Mouse (Mus musculus) midbrain, postnatal 0 days (tissue): ENCODE results near the gene Lamtor5. TPM values are rescaled to one million over a fixed set of nuclear protein-coding genes. Genes with fewer than 3 reads are reported as not detected.

ENCODE experiments used
- ATAC-seq: fragments of 200-750 bp; cut with Nextera tagmentation; 2 replicates; pipeline ENCODE4 v1.8.0; 2017; ENCODE audit warnings: moderate number of reproducible peaks, mild to moderate bottlenecking, moderate TSS enrichment, moderate library complexity; ENCODE audit not compliant: low FRiP score
- DNase-seq: peaks from one replicate; pipeline ENCODE4 v3.0.0-alpha.2; 2015; ENCODE audit warnings: low spot score
- H3K27ac ChIP-seq: fragments of 300-500 bp; sonication (generic); 2 replicates; pipeline ENCODE4 v1.5.1; 2014; ENCODE audit warnings: low read depth, mild to moderate bottlenecking, low read length, mixed read lengths
- H3K27me3 ChIP-seq: fragments of 300-500 bp; sonication (generic); 2 replicates; pipeline ENCODE4 v1.6.1; 2014; ENCODE audit warnings: low read length, control low read depth, mixed read lengths; ENCODE audit not compliant: insufficient read depth
- H3K36me3 ChIP-seq: fragments of 300-500 bp; sonication (generic); 2 replicates; pipeline ENCODE4 v1.6.1; 2014; ENCODE audit warnings: low read length, control low read depth, mixed read lengths; ENCODE audit not compliant: insufficient read depth
- H3K4me1 ChIP-seq: fragments of 300-500 bp; sonication (generic); 2 replicates; pipeline ENCODE4 v1.6.1; 2014; ENCODE audit warnings: mild to moderate bottlenecking, control low read depth, antibody characterized with exemption, low read length, mixed read lengths; ENCODE audit not compliant: insufficient read depth
- H3K4me2 ChIP-seq: fragments of 300-500 bp; sonication (generic); 2 replicates; pipeline ENCODE4 v1.6.1; 2014; ENCODE audit warnings: low read depth, mild to moderate bottlenecking, low read length, mixed read lengths; ENCODE audit not compliant: poor library complexity, severe bottlenecking
- H3K4me3 ChIP-seq: fragments of 300-500 bp; sonication (generic); 2 replicates; pipeline ENCODE4 v1.5.1; 2014; ENCODE audit warnings: low read depth, mild to moderate bottlenecking, low read length, moderate library complexity
- H3K9ac ChIP-seq: fragments of 300-500 bp; sonication (generic); replicated peaks from 2 replicates; pipeline ENCODE4 v1.6.1; 2014; ENCODE audit warnings: mild to moderate bottlenecking, low read length, moderate library complexity, mixed read lengths; ENCODE audit not compliant: poor library complexity, severe bottlenecking
- H3K9me3 ChIP-seq: fragments of 300-500 bp; sonication (generic); 2 replicates; pipeline ENCODE4 v1.6.1; 2016; ENCODE audit warnings: low read length, control low read depth
- CTCF ChIP-seq: IDR thresholded peaks from 2 replicates; pipeline ENCODE4 v1.5.1; 2016; ENCODE audit warnings: antibody characterized with exemption, mild to moderate bottlenecking
- WGBS: fragments of 180-500 bp; shearing (Covaris S2); extraction: QIAGEN DNeasy Blood & Tissue Kit; methylation state at CpG from one replicate; pipeline ENCODE4 v1.1.7; 2014; 5-methylcytosine and 5-hydroxymethylcytosine counted together
- polyA plus RNA-seq: library from polyadenylated mRNA; unstranded; fragments of >200 nt; fragmentation: Nextera tagmentation; extraction: Ambion mirVana; gene quantifications from 2 replicates; pipeline ENCODE4 v1.2.1, GENCODE M21; 2015
- total RNA-seq: library from RNA; depleted of rRNA; stranded (reverse); fragments of >200 nt; gene quantifications from 2 replicates; pipeline ENCODE4 v1.2.3, GENCODE M21; 2014

Gene Lamtor5
- total and polyA plus RNA-seq, 2 experiments from 2014 or later = 69.9 to 153 TPM

- 46% methylated on average over 5 of the region's 5 CpGs for WGBS
- TF ChIP-seq CTCF = no peak
These were observed 20.7 kb upstream of the Lamtor5 start for GRCm38 (mm10) chr3:107257924-107258323.

GRCm38 (mm10) chr3:107260956-107261850 lies 17.5 kb upstream of the Lamtor5 start:
- WGBS = 57% methylated on average over 8 of the region's 8 CpGs
- no peak overlapping the region for H3K9ac ChIP-seq
- H3K4me1 ChIP-seq = peaks cover 8% of the 10 kb centered on the region
- no peak overlapping the region for H3K4me2 ChIP-seq
- DNase-seq (peak; percentile 32), ATAC-seq (no peak)
- no peak overlapping the region for H3K27ac ChIP-seq
- H3K27me3 ChIP-seq = no peaks in the 10 kb centered on the region
- no peak overlapping the region for H3K4me3 ChIP-seq
- TF ChIP-seq CTCF = no peak
- H3K9me3 ChIP-seq = no peaks in the 10 kb centered on the region
- no peaks in the 10 kb centered on the region for H3K36me3 ChIP-seq

More at GRCm38 (mm10) chr3:107257924-107258323, 20.7 kb upstream of the Lamtor5 start:
- Histone ChIP-seq H3K27ac (no peak overlapping the region), H3K9me3 (no peaks in the 10 kb centered on the region), H3K4me3 (no peak overlapping the region), H3K4me1 (peaks cover 8% of the 10 kb centered on the region), H3K4me2 (no peak overlapping the region), H3K36me3 (no peaks in the 10 kb centered on the region), H3K9ac (no peak overlapping the region), H3K27me3 (no peaks in the 10 kb centered on the region)
- DNase-seq = no peak
- ATAC-seq = no peak

- no peaks in the 10 kb centered on the region for H3K36me3 ChIP-seq
- H3K4me1 ChIP-seq = peaks cover 8% of the 10 kb centered on the region
- no peak for ATAC-seq
- no peak overlapping the region for H3K4me3 ChIP-seq
- H3K27me3 ChIP-seq = no peaks in the 10 kb centered on the region
- H3K9ac ChIP-seq = no peak overlapping the region
- H3K9me3 ChIP-seq = no peaks in the 10 kb centered on the region
- peak; percentile 17 for DNase-seq
- TF ChIP-seq CTCF = no peak
- H3K4me2 ChIP-seq = no peak overlapping the region
- 46% methylated on average over 7 of the region's 7 CpGs for WGBS
- H3K27ac ChIP-seq = no peak overlapping the region
These were observed 16.9 kb upstream of the Lamtor5 start for GRCm38 (mm10) chr3:107261851-107262165.

DNA sequence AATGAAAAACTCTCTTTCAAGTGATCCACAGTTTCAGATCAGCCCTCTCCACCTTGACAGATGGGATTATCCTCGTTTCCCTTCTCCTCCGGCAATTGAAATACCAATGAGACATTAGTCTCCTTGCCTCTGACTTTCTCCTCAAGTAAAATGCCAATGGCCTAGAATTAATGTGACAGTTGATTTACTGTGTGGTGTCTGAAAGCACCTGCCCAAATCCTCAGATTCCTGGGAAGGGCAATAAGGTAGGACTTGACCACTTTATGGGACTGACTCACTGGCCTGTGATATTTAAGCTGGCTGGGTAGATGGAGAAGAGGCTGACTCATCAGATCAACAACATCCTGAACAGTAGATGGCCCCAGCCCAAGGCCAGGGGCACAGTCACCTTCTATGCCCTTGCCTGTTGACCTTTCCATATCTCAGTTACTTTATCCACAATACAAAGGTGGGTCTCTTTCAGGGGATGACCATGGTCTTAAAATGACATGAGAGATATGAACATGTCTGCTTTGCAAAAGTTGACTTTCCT lies 11.8 kb upstream of the Lamtor5 start:
- Histone ChIP-seq H3K36me3 (no peaks in the 10 kb centered on the region), H3K9me3 (no peaks in the 10 kb centered on the region), H3K27ac (no peak overlapping the region), H3K27me3 (no peaks in the 10 kb centered on the region), H3K9ac (no peak overlapping the region), H3K4me2 (no peak overlapping the region), H3K4me3 (no peak overlapping the region), H3K4me1 (0 out of 2 replicates have a peak, but pooled peaks cover under 1% of the 10 kb centered on the region)
- no peak for TF ChIP-seq CTCF
- ATAC-seq (no peak), DNase-seq (no peak)
- WGBS = 51% methylated on average over 2 of the region's 2 CpGs

DNA sequence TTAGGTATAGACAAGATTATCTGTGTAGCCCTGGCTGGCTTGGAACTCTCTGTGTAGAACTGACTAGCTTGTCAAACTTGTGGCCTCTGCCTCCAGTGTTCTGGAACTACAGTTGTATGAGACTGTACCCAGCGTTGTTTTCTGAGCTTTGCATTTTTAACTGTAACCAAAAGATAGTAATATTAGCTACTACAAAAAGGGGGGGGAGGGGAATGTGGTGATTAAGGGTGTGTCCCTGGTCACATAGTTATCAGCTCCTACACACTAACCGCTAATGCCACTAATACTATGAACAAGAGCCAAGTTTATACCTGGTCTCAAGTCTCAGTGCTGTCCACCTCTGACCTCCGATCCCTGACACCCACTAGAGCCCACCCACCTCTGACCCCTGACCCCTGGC lies 6.2 kb upstream of the Lamtor5 start:
- H3K27me3 ChIP-seq = no peaks in the 10 kb centered on the region
- no peaks in the 10 kb centered on the region for H3K36me3 ChIP-seq
- H3K27ac ChIP-seq = no peak overlapping the region
- ATAC-seq = no peak
- no peak for TF ChIP-seq CTCF
- no peak for DNase-seq
- H3K4me1 ChIP-seq = no peaks in the 10 kb centered on the region
- H3K4me3 ChIP-seq = no peak overlapping the region
- no peak overlapping the region for H3K9ac ChIP-seq
- WGBS = 92% methylated on average over 3 of the region's 3 CpGs
- no peaks in the 10 kb centered on the region for H3K9me3 ChIP-seq
- no peak overlapping the region for H3K4me2 ChIP-seq

DNA sequence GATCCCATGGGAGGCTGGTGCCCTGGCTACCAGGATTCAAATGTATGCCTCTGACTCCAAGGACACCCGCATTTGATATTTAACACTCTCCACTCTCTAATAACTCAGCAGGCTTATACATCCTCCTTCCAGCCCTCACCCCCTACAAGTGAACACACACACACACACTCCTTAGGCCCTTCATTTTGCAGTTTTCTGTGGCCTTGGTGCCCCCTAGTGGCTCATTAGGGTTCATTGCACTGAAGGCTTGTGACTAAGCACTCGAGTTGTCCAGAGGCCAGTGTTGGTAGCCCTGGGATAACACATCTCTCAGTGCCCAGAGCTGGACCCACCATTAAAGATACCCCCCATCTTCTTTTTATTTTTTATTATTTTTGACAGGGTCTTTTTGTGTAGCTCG lies 4.8 kb upstream of the Lamtor5 start:
- no peak overlapping the region for H3K4me3 ChIP-seq
- H3K9ac ChIP-seq = no peak overlapping the region
- no peaks in the 10 kb centered on the region for H3K9me3 ChIP-seq
- no peaks in the 10 kb centered on the region for H3K27me3 ChIP-seq
- no peak overlapping the region for H3K4me2 ChIP-seq
- TF ChIP-seq CTCF = peak; percentile 94
- DNase-seq = peak; percentile 83
- no peak overlapping the region for H3K27ac ChIP-seq
- H3K4me1 ChIP-seq = 0 out of 2 replicates have a peak, but pooled peaks cover 3% of the 10 kb centered on the region
- H3K36me3 ChIP-seq = no peaks in the 10 kb centered on the region
- ATAC-seq = peak; percentile 75
- WGBS = 10% methylated on average over 3 of the region's 3 CpGs
